Mouse (Mus musculus) thymus, postnatal 0 days (tissue): ENCODE data around the gene Rpl6. TPM values are rescaled to one million over a fixed set of nuclear protein-coding genes. Genes with fewer than 3 reads are reported as not detected.
"Not testable (repeated sequence)": the region's sequence is repeated elsewhere in the genome, so short reads cannot be mapped to it uniquely, and the experiment has no call there.

Source experiments
- DNase-seq: peaks from one replicate; pipeline ENCODE4 v3.0.0-alpha.2; 2015; ENCODE audit warnings: low spot score
- polyA plus RNA-seq: library from polyadenylated mRNA; unstranded; fragments of >200 nt; fragmentation: Nextera tagmentation; extraction: Ambion mirVana; gene quantifications from 2 replicates; pipeline ENCODE4 v1.2.1, GENCODE M21; 2015

Rpl6 gene
- polyA plus RNA-seq, 1 experiment from 2014 or later, result 745 TPM

- DNase-seq, result no peak
Measured at GRCm38 (mm10) chr5:121224856-121225255, 20.6 kb downstream of the Rpl6 start.

- DNase-seq, result no peak
Measured at GRCm38 (mm10) chr5:121225854-121226253, 21.6 kb downstream of the Rpl6 start.

GRCm38 (mm10) chr5:121226406-121226805 lies 22.1 kb downstream of the Rpl6 start:
- DNase-seq, result no peak

GRCm38 (mm10) chr5:121226845-121227244 lies 22.6 kb downstream of the Rpl6 start:
- no peak for DNase-seq

GRCm38 (mm10) chr5:121227330-121227729 lies 23.0 kb downstream of the Rpl6 start:
- not testable (repeated sequence) for DNase-seq

- DNase-seq, result no peak
Measured at GRCm38 (mm10) chr5:121229182-121229581, 24.9 kb downstream of the Rpl6 start.

GRCm38 (mm10) chr5:121230811-121231210 lies 26.5 kb downstream of the Rpl6 start:
- no peak for DNase-seq

GRCm38 (mm10) chr5:121232789-121233188 lies 28.5 kb downstream of the Rpl6 start:
- DNase-seq, result no peak

- no peak for DNase-seq
Measured at GRCm38 (mm10) chr5:121233726-121234125, 29.4 kb downstream of the Rpl6 start.

GRCm38 (mm10) chr5:121236171-121236570 lies 31.9 kb downstream of the Rpl6 start:
- no peak for DNase-seq

GRCm38 (mm10) chr5:121238208-121238607 lies 33.9 kb downstream of the Rpl6 start:
- no peak for DNase-seq

GRCm38 (mm10) chr5:121239846-121240245 lies 35.6 kb downstream of the Rpl6 start:
- DNase-seq, result no peak

- DNase-seq, result no peak
Measured at GRCm38 (mm10) chr5:121241182-121241581, 36.9 kb downstream of the Rpl6 start.

GRCm38 (mm10) chr5:121242261-121242660 lies 38.0 kb downstream of the Rpl6 start:
- no peak for DNase-seq

GRCm38 (mm10) chr5:121242701-121243100 lies 38.4 kb downstream of the Rpl6 start:
- DNase-seq, result no peak

GRCm38 (mm10) chr5:121243676-121244364 lies 39.5 kb downstream of the Rpl6 start:
- no peak for DNase-seq

GRCm38 (mm10) chr5:121244365-121244731 lies 40.1 kb downstream of the Rpl6 start:
- no peak for DNase-seq

- no peak for DNase-seq
Measured at GRCm38 (mm10) chr5:121245201-121245600, 40.9 kb downstream of the Rpl6 start.

GRCm38 (mm10) chr5:121248766-121249394 lies 44.6 kb downstream of the Rpl6 start:
- DNase-seq, result no peak

- DNase-seq, result no peak
Measured at GRCm38 (mm10) chr5:121249693-121250092, 45.4 kb downstream of the Rpl6 start.

- no peak for DNase-seq
Measured at GRCm38 (mm10) chr5:121251813-121252212, 47.5 kb downstream of the Rpl6 start.

- DNase-seq, result no peak
Measured at GRCm38 (mm10) chr5:121253816-121254497, 49.7 kb downstream of the Rpl6 start.

GRCm38 (mm10) chr5:121254977-121255376 lies 50.7 kb downstream of the Rpl6 start:
- no peak for DNase-seq
